Mouse (Mus musculus) bone marrow macrophage, adult 2 months (primary cell): ENCODE measurements around the gene Olfr1416.

Experiments used
- CTCF ChIP-seq: IDR thresholded peaks from 2 replicates; pipeline ENCODE4 v1.5.1; 2012; ENCODE audit warnings: low read depth, mild to moderate bottlenecking, low read length, moderate library complexity
- POLR2A ChIP-seq: IDR thresholded peaks from 2 replicates; pipeline ENCODE4 v1.6.1; 2012; ENCODE audit warnings: mild to moderate bottlenecking, low read depth, low read length, borderline replicate concordance

DNA sequence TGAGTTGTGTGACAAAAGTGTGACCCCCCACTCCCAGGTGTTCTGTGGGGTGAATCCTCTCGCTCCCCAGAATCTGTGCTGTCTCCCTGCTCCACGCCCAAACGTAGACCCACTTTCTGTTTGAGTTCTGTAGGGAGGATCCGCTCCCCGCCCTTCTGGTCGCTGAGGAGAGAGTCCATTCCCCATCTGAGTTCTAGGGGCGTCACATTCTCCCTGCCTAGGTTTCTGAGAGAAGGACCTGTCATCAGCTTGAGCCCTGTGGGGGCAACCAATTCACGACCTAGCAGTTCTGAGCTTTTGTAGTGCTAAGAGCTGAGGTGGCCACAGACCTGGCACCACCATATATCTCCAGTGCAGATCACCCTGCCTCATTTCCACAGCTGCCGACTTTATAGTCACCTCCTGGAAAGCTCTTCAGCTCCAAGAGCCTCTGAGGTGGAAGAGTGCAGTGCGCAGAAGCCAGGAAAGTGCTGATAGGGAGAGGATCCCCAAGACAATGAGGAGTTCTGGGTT lies 10.8 kb downstream of the Olfr1416 start:
- no peak for TF ChIP-seq CTCF
- TF ChIP-seq POLR2A, result no peak
